Mouse (Mus musculus): Measurements from ENCODE around the gene Arhgap36. TPM values are rescaled to one million over a fixed set of nuclear protein-coding genes. Genes with fewer than 3 reads are reported as not detected.

The Arhgap36 gene
- polyA plus RNA-seq, 1 experiment from 2014 or later = 2.2 TPM

Other genes with a start within 250 kb of the Arhgap36 start
- 7.1 and 7.2 TPM in 2 replicates for gene Enox2, start 175.7 kb upstream of the Arhgap36 start, polyA plus RNA-seq (2014; fragmentation: Nextera tagmentation; extraction: Ambion mirVana)
- gene Olfr1320, start 208.4 kb downstream of the Arhgap36 start, polyA plus RNA-seq (2014; fragmentation: Nextera tagmentation; extraction: Ambion mirVana) = not detected in 2 replicates

Measured in embryonic facial prominence, embryonic 11.5 days (tissue).